Mouse (Mus musculus): ENCODE measurements around the gene Zbtb43.

GRCm38 (mm10) chr2:33455350-33455749 is 13.0 kb downstream of the Zbtb43 start:
- TF ChIP-seq CTCF (IDR thresholded peaks at IDR 0.05; ENCODE audit: borderline replicate concordance, insufficient read depth, low read depth, low read length) (no peak), POLR2A (IDR thresholded peaks at IDR 0.05; ENCODE audit: borderline replicate concordance, insufficient read depth, low read length) (no peak)
